Mouse (Mus musculus): ENCODE measurements around the gene Actr10. TPM values are rescaled to one million over a fixed set of nuclear protein-coding genes. Genes with fewer than 3 reads are reported as not detected.

Actr10 gene
- 100 to 1,000 TPM; 329 to 400 TPM for polyA plus RNA-seq (2017; shearing (Covaris generic))

GRCm38 (mm10) chr12:70937571-70938384, at the start of gene Actr10:
TSS of gene Actr10 (plus strand) at chr12:70937857.

GRCm38 (mm10) chr12:70974441-70975266, 37.0 kb downstream of the Actr10 start, which contains the start of gene Psma3:
TSS of gene Psma3 (plus strand) at chr12:70974621.

Other genes starting within 250 kb of the Actr10 start
- 10 to 100 TPM; 16.3 to 37.6 TPM for gene Frmd6, start 112.3 kb upstream of the Actr10 start, polyA plus RNA-seq (2017; shearing (Covaris generic))
- 100 to 1,000 TPM; 386 to 401 TPM for gene Psma3, start 36.8 kb downstream of the Actr10 start, polyA plus RNA-seq (2017; shearing (Covaris generic))
- 100 to 1,000 TPM; 122 to 148 TPM for gene Arid4a, start 78.1 kb downstream of the Actr10 start, polyA plus RNA-seq (2017; shearing (Covaris generic))
- under 1 TPM in 1 of 2 experiments, not detected in 1; 0.31 TPM for gene Tomm20l, start 173.6 kb downstream of the Actr10 start, polyA plus RNA-seq (2017; shearing (Covaris generic))
- gene Timm9, start 198.8 kb downstream of the Actr10 start, polyA plus RNA-seq (2017; shearing (Covaris generic)) = 10 to 100 TPM; 36.9 to 71.4 TPM
- 10 to 100 TPM in 1 of 2 experiments, 1 to 10 TPM in 1; 9.5 to 11.7 TPM for gene 2700049A03Rik, start 199.0 kb downstream of the Actr10 start, polyA plus RNA-seq (2017; shearing (Covaris generic))